Mouse (Mus musculus): Measurements from ENCODE around the gene Anxa8. TPM values are rescaled to one million over a fixed set of nuclear protein-coding genes. Genes with fewer than 3 reads are reported as not detected.

Anxa8 gene
- polyA plus RNA-seq (2014; fragmentation: Nextera tagmentation; extraction: Ambion mirVana) = 5.3 and 6.6 TPM in 2 replicates

- DNase-seq (ENCODE audit: low spot score) (no peak), ATAC-seq (replicated peaks; ENCODE audit: insufficient number of reproducible peaks, low FRiP score, low TSS enrichment, low read depth) (no peak)
- no peaks in the 10 kb centered on the region for H3K36me3 ChIP-seq (replicated peaks; ENCODE audit: control insufficient read depth, insufficient read depth, low read depth, low read length)
- 65% methylated on average over 4 of the region's 4 CpGs for WGBS
- H3K4me3 ChIP-seq (ENCODE audit: low read depth, low read length) = no peak within 1 kb of the TSS
- no peak within 1 kb of the TSS for H3K4me2 ChIP-seq (ENCODE audit: low read depth, low read length)
- no peak within 1 kb of the TSS for H3K27ac ChIP-seq (replicated peaks; ENCODE audit: low read depth, low read length)
- no peaks in the 10 kb centered on the region for H3K4me1 ChIP-seq (ENCODE audit: control insufficient read depth, insufficient read depth, low read length)
- H3K9ac ChIP-seq (replicated peaks; ENCODE audit: low read length) = no peak within 1 kb of the TSS
- no peaks in the 10 kb centered on the region for H3K27me3 ChIP-seq (ENCODE audit: control insufficient read depth, insufficient read depth, low read length)
- no peaks in the 10 kb centered on the region for H3K9me3 ChIP-seq (replicated peaks; ENCODE audit: control insufficient read depth, low read length)
Measured at GRCm38 (mm10) chr14:34085731-34086130, at the start of gene Anxa8. Gene Anxa8 (plus strand): TSS chr14:34085981.

GRCm38 (mm10) chr14:34041241-34041640, 44.5 kb upstream of the Anxa8 start:
- DNase-seq (ENCODE audit: low spot score) (no peak), ATAC-seq (replicated peaks; ENCODE audit: insufficient number of reproducible peaks, low FRiP score, low TSS enrichment, low read depth) (no peak)
- no peaks in the 10 kb centered on the region for H3K4me1 ChIP-seq (ENCODE audit: control insufficient read depth, insufficient read depth, low read length)
- H3K9ac ChIP-seq (replicated peaks; ENCODE audit: low read length) = no peak overlapping the region
- 83% methylated on average over 4 of the region's 4 CpGs for WGBS
- no peak overlapping the region for H3K4me2 ChIP-seq (ENCODE audit: low read depth, low read length)
- no peaks in the 10 kb centered on the region for H3K27me3 ChIP-seq (ENCODE audit: control insufficient read depth, insufficient read depth, low read length)
- H3K4me3 ChIP-seq (ENCODE audit: low read depth, low read length) = no peak overlapping the region
- no peaks in the 10 kb centered on the region for H3K36me3 ChIP-seq (replicated peaks; ENCODE audit: control insufficient read depth, insufficient read depth, low read depth, low read length)
- no peaks in the 10 kb centered on the region for H3K9me3 ChIP-seq (replicated peaks; ENCODE audit: control insufficient read depth, low read length)
- H3K27ac ChIP-seq (replicated peaks; ENCODE audit: low read depth, low read length) = no peak overlapping the region

DNA sequence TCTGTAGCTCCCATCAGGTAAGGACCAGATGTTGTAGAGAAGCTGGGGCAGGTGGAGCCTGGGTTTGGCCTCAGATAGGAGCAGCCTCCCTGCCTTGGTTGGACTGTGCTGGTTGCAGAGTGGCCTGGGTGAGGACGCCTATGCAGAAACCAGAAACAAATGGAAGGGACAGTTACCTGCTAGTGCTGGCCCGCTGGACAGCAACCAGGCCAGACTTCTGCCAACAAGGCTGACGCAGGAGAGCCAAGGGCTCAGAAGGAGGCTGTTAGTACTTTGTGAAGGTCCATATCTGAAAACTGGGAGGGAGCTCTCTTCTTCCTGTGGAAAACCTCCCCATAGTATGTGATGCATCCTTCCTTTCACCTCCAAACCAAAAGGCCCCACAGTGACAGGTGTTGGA, 42.4 kb upstream of the Anxa8 start:
- WGBS = 61% methylated on average over 3 of the region's 3 CpGs
- no peaks in the 10 kb centered on the region for H3K4me1 ChIP-seq (ENCODE audit: control insufficient read depth, insufficient read depth, low read length)
- no peak overlapping the region for H3K27ac ChIP-seq (replicated peaks; ENCODE audit: low read depth, low read length)
- H3K27me3 ChIP-seq (ENCODE audit: control insufficient read depth, insufficient read depth, low read length) = no peaks in the 10 kb centered on the region
- H3K36me3 ChIP-seq (replicated peaks; ENCODE audit: control insufficient read depth, insufficient read depth, low read depth, low read length) = no peaks in the 10 kb centered on the region
- ATAC-seq (replicated peaks; ENCODE audit: insufficient number of reproducible peaks, low FRiP score, low TSS enrichment, low read depth) (no peak), DNase-seq (ENCODE audit: low spot score) (no peak)
- H3K9me3 ChIP-seq (replicated peaks; ENCODE audit: control insufficient read depth, low read length) = no peaks in the 10 kb centered on the region
- no peak overlapping the region for H3K4me2 ChIP-seq (ENCODE audit: low read depth, low read length)
- no peak overlapping the region for H3K4me3 ChIP-seq (ENCODE audit: low read depth, low read length)
- H3K9ac ChIP-seq (replicated peaks; ENCODE audit: low read length) = no peak overlapping the region

- no peak for DNase-seq (ENCODE audit: low spot score)
- no peaks in the 10 kb centered on the region for H3K9me3 ChIP-seq (replicated peaks; ENCODE audit: control insufficient read depth, low read length)
- H3K4me3 ChIP-seq (ENCODE audit: low read depth, low read length) = no peak overlapping the region
- no peaks in the 10 kb centered on the region for H3K36me3 ChIP-seq (replicated peaks; ENCODE audit: control insufficient read depth, insufficient read depth, low read depth, low read length)
- H3K9ac ChIP-seq (replicated peaks; ENCODE audit: low read length) = no peak overlapping the region
- no peaks in the 10 kb centered on the region for H3K4me1 ChIP-seq (ENCODE audit: control insufficient read depth, insufficient read depth, low read length)
- no peak overlapping the region for H3K27ac ChIP-seq (replicated peaks; ENCODE audit: low read depth, low read length)
- no peaks in the 10 kb centered on the region for H3K27me3 ChIP-seq (ENCODE audit: control insufficient read depth, insufficient read depth, low read length)
- ATAC-seq (replicated peaks; ENCODE audit: insufficient number of reproducible peaks, low FRiP score, low TSS enrichment, low read depth) = no peak
- WGBS = 76% methylated on average over 5 of the region's 5 CpGs
- H3K4me2 ChIP-seq (ENCODE audit: low read depth, low read length) = no peak overlapping the region
Measured at GRCm38 (mm10) chr14:34050101-34050779, 35.5 kb upstream of the Anxa8 start.

GRCm38 (mm10) chr14:34052516-34052915, 33.3 kb upstream of the Anxa8 start, which contains the start of gene Antxrl:
Gene Antxrl (plus strand): TSS chr14:34052707.
- H3K4me2 ChIP-seq (ENCODE audit: low read depth, low read length) = no peak within 1 kb of the TSS
- 87% methylated on average over 6 of the region's 6 CpGs for WGBS

GRCm38 (mm10) chr14:34071665-34072064, 14.1 kb upstream of the Anxa8 start:
- 60% methylated on average over 6 of the region's 6 CpGs for WGBS
- no peaks in the 10 kb centered on the region for H3K36me3 ChIP-seq (replicated peaks; ENCODE audit: control insufficient read depth, insufficient read depth, low read depth, low read length)
- H3K9ac ChIP-seq (replicated peaks; ENCODE audit: low read length) = no peak overlapping the region
- H3K4me3 ChIP-seq (ENCODE audit: low read depth, low read length) = no peak overlapping the region
- no peak for ATAC-seq (replicated peaks; ENCODE audit: insufficient number of reproducible peaks, low FRiP score, low TSS enrichment, low read depth)
- no peaks in the 10 kb centered on the region for H3K9me3 ChIP-seq (replicated peaks; ENCODE audit: control insufficient read depth, low read length)
- DNase-seq (ENCODE audit: low spot score) = peak; percentile 13
- H3K27ac ChIP-seq (replicated peaks; ENCODE audit: low read depth, low read length) = no peak overlapping the region
- H3K4me2 ChIP-seq (ENCODE audit: low read depth, low read length) = no peak overlapping the region
- no peaks in the 10 kb centered on the region for H3K27me3 ChIP-seq (ENCODE audit: control insufficient read depth, insufficient read depth, low read length)
- H3K4me1 ChIP-seq (ENCODE audit: control insufficient read depth, insufficient read depth, low read length) = no peaks in the 10 kb centered on the region

More at GRCm38 (mm10) chr14:34052516-34052915, 33.3 kb upstream of the Anxa8 start, which contains the start of gene Antxrl:
- DNase-seq (ENCODE audit: low spot score) (no peak), ATAC-seq (replicated peaks; ENCODE audit: insufficient number of reproducible peaks, low FRiP score, low TSS enrichment, low read depth) (no peak)
- H3K36me3 ChIP-seq (replicated peaks; ENCODE audit: control insufficient read depth, insufficient read depth, low read depth, low read length) = no peaks in the 10 kb centered on the region
- H3K4me1 ChIP-seq (ENCODE audit: control insufficient read depth, insufficient read depth, low read length) = no peaks in the 10 kb centered on the region
- no peak within 1 kb of the TSS for H3K4me3 ChIP-seq (ENCODE audit: low read depth, low read length)
- no peak within 1 kb of the TSS for H3K27ac ChIP-seq (replicated peaks; ENCODE audit: low read depth, low read length)
- H3K9me3 ChIP-seq (replicated peaks; ENCODE audit: control insufficient read depth, low read length) = no peaks in the 10 kb centered on the region
- H3K9ac ChIP-seq (replicated peaks; ENCODE audit: low read length) = no peak within 1 kb of the TSS
- no peaks in the 10 kb centered on the region for H3K27me3 ChIP-seq (ENCODE audit: control insufficient read depth, insufficient read depth, low read length)

DNA sequence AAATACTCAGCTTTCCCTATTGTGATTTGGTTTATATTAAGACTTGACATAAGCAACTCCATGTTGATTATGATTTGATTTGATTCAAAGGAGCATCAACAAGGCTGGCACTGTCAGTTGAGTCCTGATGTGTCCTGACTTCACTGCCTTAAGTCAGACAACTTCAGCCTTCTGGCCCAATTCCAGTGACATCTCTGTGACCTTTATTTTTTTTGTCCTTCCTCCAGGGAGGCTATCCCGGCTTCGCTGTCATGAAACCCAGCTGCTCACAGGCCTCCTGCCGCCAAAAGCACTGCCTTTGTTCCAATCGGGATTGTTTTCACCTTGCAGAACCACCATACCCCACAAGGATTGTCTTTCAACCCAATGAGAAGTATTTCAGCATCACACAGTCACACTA, 10.4 kb upstream of the Anxa8 start:
- Histone ChIP-seq H3K9me3 (replicated peaks; ENCODE audit: control insufficient read depth, low read length) (no peaks in the 10 kb centered on the region), H3K4me1 (ENCODE audit: control insufficient read depth, insufficient read depth, low read length) (no peaks in the 10 kb centered on the region), H3K27me3 (ENCODE audit: control insufficient read depth, insufficient read depth, low read length) (no peaks in the 10 kb centered on the region), H3K4me3 (ENCODE audit: low read depth, low read length) (no peak overlapping the region), H3K27ac (replicated peaks; ENCODE audit: low read depth, low read length) (no peak overlapping the region), H3K9ac (replicated peaks; ENCODE audit: low read length) (no peak overlapping the region), H3K4me2 (ENCODE audit: low read depth, low read length) (no peak overlapping the region), H3K36me3 (replicated peaks; ENCODE audit: control insufficient read depth, insufficient read depth, low read depth, low read length) (no peaks in the 10 kb centered on the region)
- no peak for ATAC-seq (replicated peaks; ENCODE audit: insufficient number of reproducible peaks, low FRiP score, low TSS enrichment, low read depth)
- DNase-seq (ENCODE audit: low spot score) = no peak
- WGBS = 32% methylated on average over 4 of the region's 4 CpGs

GRCm38 (mm10) chr14:34077222-34077621, 8.6 kb upstream of the Anxa8 start:
- no peak for DNase-seq (ENCODE audit: low spot score)
- no peak overlapping the region for H3K9ac ChIP-seq (replicated peaks; ENCODE audit: low read length)
- no peaks in the 10 kb centered on the region for H3K4me1 ChIP-seq (ENCODE audit: control insufficient read depth, insufficient read depth, low read length)
- H3K36me3 ChIP-seq (replicated peaks; ENCODE audit: control insufficient read depth, insufficient read depth, low read depth, low read length) = no peaks in the 10 kb centered on the region
- no peak overlapping the region for H3K4me2 ChIP-seq (ENCODE audit: low read depth, low read length)
- no peak overlapping the region for H3K27ac ChIP-seq (replicated peaks; ENCODE audit: low read depth, low read length)
- H3K9me3 ChIP-seq (replicated peaks; ENCODE audit: control insufficient read depth, low read length) = no peaks in the 10 kb centered on the region
- H3K4me3 ChIP-seq (ENCODE audit: low read depth, low read length) = no peak overlapping the region
- ATAC-seq (replicated peaks; ENCODE audit: insufficient number of reproducible peaks, low FRiP score, low TSS enrichment, low read depth) = no peak
- H3K27me3 ChIP-seq (ENCODE audit: control insufficient read depth, insufficient read depth, low read length) = no peaks in the 10 kb centered on the region
- WGBS = 63% methylated on average over 5 of the region's 5 CpGs
